Mouse (Mus musculus) ES-CJ7 (cell line): ENCODE measurements around the gene Atp4b.

Source experiments
- DNase-seq: peaks from one replicate; pipeline ENCODE4 v3.0.0; 2011; ENCODE audit warnings: low read depth, low spot score

Atp4b gene

DNA sequence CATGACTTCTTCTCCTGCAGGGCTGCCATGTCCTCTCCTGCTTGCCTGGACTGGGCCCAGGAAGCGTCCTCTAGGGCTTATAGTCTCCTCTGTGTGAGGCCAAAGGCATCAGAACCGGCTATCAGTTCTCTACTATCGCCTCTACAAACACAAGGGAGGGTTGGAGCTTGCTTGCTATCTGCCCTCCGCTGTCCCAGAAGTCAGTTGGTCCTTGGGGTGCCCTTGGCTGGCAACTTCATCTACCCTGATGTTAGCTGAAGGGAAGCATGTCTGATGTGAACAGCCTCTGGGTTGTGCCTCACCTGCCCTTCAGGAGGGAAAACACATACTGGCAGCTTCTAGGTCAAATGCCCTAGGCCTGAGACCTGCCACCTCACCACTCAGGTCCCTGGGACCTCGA lies at the start of gene Atp4b:
Gene Atp4b (minus strand): TSS at position 101 of the 400 bp plus-strand sequence.
- DNase-seq: no peak

GRCm38 (mm10) chr8:13442152-13442551 lies 45.5 kb upstream of the Atp4b start:
- no peak for DNase-seq

DNA sequence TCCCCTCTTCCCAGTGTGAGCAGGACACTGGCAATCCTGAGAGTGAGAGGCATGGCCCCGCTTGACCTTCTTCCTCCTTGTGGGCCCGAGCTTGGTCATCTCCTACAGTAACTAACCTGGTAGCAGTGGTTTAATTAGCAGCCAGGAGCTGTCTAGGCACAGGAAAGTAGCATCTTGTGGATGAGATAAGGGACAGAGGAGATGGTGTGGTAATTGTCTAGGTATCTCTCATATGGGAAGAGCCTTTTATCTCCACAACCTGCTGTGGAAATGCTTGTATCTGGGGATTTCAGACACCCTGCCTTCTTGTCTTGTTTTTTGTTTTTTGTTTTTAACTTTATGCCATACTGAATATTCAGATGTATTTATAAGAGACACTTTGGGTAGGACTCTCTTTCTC lies 40.9 kb upstream of the Atp4b start:
- DNase-seq: no peak

DNA sequence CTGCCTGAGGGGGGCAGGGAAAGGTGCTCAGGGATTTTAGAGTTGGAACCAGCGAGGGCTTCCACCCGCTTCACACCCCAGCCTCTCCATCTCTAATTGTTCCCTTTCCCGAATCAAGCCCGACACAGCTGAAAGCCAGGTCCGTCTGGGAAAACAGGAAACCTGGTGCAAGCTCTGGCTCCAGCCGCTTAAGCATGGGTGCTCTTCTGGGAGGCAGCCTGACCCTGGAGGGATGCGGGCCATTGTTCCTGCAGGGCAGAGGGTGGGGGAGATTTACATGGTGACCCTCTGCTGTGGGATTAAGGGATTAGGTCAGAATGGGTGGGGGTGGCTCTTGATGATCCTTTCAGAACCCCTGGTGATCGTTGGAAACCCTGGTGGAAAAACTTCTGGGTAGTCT lies 39.4 kb upstream of the Atp4b start:
- DNase-seq: no peak

DNA sequence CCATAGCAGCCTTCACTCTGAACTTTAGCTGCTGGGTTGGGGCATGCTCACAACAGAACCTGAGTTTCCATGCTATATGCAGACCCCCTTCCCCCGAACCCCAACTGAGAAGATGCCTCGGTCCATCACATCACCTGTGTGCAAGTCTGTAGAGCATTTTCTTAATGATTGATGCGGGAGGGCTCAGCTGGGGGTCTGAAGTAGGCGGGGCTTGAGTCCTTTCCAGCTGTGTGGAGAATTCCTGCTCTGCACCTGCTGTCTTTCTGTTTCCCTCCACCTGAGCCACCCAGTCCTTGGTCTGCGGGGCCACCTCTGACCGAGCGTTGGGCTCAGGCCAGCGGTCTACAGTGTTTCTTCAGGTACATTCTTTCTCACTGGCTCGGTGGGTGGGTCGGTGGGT lies 38.3 kb upstream of the Atp4b start, which contains the start of gene Tmem255b:
Gene Tmem255b (plus strand): TSS at position 301 of the 400 bp plus-strand sequence.
- DNase-seq: no peak

- DNase-seq: no peak
These were observed 36.5 kb upstream of the Atp4b start for GRCm38 (mm10) chr8:13433130-13433529.

DNA sequence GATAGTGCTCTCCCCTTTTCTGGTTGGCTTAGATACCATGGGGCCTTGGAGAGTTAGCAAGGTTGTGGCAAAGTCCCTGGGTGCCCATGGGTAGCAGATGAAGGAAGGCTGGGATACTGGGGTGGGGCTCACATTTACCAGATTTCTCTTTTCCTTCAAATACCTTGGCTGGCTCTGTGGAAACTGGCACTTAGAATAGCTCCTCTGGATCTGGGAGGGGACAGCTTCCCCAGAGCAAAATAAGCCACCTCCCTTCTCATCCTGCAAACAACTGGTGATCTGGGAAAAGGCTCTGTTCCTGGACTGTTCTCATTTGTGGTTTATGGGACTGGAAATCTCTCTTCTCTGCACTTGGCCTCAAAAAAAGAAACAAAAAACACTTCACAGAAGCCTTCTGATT lies 34.2 kb upstream of the Atp4b start:
- no peak for DNase-seq

- DNase-seq: no peak
These were observed 33.8 kb upstream of the Atp4b start for GRCm38 (mm10) chr8:13430412-13430811.

- DNase-seq: no peak
These were observed 31.5 kb upstream of the Atp4b start for GRCm38 (mm10) chr8:13428156-13428555.

GRCm38 (mm10) chr8:13427351-13427750 lies 30.7 kb upstream of the Atp4b start:
- no peak for DNase-seq

- no peak for DNase-seq
These were observed 24.3 kb upstream of the Atp4b start for GRCm38 (mm10) chr8:13420970-13421369.

DNA sequence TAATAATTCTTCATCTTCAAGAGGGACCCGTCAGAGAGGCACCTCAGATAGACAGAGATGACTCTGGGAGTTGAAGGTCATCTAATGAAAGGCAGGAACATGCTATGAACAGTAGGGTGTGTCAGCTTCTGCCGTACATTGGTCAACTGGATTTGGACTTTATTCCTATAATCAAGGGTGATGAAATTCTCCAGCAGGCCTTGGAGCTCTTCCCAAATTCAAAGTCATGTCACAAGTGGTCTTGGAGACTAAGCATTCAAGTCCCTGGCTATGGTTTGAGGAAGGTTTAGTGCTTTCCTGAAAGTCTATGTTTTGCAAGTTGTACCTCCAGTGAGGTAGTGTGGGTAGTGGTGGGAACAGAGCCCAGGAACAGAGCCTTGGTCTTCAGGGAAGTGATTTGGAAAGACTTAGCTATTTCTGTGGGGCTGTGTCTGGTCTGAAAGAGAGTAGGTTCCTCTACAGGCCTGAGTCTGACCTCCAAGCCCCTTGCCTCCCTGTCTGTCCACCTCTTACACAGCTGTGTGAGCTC lies 22.6 kb upstream of the Atp4b start:
- no peak for DNase-seq

GRCm38 (mm10) chr8:13415879-13416278 lies 19.3 kb upstream of the Atp4b start:
- no peak for DNase-seq

DNA sequence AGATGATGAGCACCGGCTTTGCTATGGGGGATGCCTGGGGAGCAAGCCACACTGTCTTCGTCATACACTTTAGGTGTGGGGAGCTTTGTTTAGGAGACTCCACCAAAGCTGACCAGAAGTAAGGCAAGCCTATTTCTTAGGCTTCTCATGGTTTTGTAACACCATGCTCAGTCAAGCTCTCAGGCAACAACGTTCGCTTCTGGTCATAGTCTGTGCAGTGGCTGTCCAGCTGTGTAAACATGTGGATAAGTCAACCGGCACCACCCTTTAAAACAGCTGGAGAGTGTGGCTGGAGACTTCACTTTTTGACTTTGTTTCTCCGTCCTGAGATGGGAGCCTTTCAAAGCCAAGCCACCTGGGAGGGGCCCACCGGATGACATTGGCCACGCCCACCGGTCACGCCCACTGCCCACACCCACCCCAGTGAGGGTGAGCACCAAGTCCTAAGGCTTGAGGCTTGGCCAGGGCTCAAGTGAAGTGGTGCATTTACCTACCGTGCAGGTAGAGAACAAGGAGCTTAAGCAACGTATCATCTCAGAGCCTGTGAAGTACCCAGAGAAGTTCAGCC lies 17.3 kb upstream of the Atp4b start:
- DNase-seq: no peak

- peak; percentile 80 for DNase-seq
These were observed 16.4 kb upstream of the Atp4b start for GRCm38 (mm10) chr8:13412891-13413558.

DNA sequence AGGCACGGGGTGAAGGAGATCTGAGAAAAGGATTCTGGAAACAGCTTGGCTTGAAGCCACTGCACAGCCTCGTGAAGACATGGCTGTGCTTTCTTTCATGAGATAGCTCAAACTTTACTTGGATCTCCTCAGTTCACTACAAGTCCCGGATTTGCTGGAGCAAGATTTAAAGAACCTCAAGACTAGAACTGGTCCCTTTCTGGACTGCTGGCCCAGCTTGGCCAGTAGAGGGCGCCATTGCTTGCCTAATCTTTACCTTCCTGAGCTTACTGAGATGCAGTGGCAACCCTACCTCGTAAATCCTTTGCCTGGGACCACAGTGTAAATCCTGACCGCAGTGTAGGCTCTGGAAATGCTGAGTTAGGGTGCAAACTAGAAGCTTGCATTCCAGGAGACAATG lies 15.0 kb upstream of the Atp4b start:
- peak; percentile 82 for DNase-seq

GRCm38 (mm10) chr8:13406011-13406410 lies 9.4 kb upstream of the Atp4b start:
- DNase-seq: no peak

DNA sequence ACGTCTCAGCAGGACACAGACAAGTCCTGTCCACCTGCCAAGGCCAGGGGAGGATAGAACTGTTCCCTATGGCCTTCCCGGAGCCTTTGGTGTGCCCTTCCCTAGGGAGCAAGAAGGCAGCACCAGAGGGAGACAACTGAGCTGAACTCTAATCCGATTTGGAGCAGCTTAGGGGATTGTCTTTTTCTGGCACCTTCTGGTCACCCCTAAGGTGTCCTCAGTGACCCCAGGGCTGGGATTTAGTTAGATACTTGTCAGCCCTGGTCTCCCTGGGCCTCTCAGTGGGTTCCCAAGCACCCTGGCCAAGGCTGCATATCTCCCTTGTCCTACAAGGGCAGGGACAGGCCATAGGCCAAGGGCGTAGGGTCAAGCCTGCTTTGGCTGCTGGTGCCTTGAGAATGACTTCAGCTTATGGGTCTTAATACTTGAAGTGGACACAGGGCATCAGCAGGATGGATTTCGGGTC lies 8.1 kb upstream of the Atp4b start, which contains the start of gene Grk1:
Gene Grk1 (plus strand): TSS at position 416 of the 466 bp plus-strand sequence.
- no peak for DNase-seq

GRCm38 (mm10) chr8:13403517-13403916 lies 6.9 kb upstream of the Atp4b start:
- no peak for DNase-seq

DNA sequence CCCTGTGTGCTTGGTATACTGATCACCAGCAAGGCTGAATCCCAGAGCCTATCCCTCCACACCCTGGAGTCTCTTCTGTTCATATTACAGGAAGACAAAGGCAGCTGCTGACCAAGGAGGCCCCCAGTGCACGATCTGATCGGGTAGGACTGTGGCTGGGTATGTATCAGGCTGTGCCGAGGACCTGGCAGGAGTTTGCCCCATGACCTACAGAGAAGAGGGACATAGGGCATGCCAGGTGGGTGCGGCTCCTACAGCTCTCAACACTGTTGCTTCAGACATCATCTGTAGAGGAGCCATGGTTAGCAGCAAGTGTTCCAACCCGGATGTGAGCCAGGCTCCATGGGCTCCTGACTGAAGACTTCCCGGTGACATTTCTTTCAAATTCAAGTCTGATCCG lies 2.8 kb downstream of the Atp4b start:
- no peak for DNase-seq

- no peak for DNase-seq
These were observed 7.9 kb downstream of the Atp4b start for GRCm38 (mm10) chr8:13388744-13389143.

DNA sequence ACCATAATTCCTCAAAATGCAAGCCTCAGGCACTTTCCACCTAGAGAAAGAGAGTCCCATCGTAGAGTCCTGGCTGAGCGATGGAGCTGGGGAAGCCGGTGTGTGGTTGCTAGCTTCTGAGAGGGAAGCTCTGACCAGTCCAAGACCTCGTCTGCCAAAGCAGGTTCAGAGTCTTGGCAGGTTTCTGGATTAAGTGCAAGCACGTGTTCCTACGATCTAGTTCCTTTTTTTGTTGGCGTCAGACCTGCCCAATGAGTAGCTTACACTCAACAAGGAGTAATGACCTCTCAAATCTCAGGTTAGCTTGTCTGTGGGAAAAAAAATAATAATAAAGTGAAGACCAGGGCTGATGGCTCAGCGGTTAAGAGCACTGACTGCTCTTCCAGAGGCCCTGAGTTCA lies 8.9 kb downstream of the Atp4b start:
- no peak for DNase-seq

- DNase-seq: no peak
These were observed 10.3 kb downstream of the Atp4b start for GRCm38 (mm10) chr8:13386366-13386765.
